Mouse (Mus musculus) left cerebral cortex, postnatal 36 days (tissue): ENCODE data around the gene Kcnq4. TPM values are rescaled to one million over a fixed set of nuclear protein-coding genes. Genes with fewer than 3 reads are reported as not detected.

Experiments
- DNase-seq, 2 experiments: peaks; one replicate each; pipeline ENCODE4 v3.0.0; 2021 to 2022; ENCODE audit warnings: low spot score in 2 of 2, mixed read lengths in 1 of 2
- intact Hi-C: fragments of 180-260 bp; cut with DNase I; formaldehyde crosslinking; loops from one replicate; pipeline ENCODE4 v1.15.1; 2025
- total RNA-seq, 2 experiments: library from RNA; stranded (reverse); gene quantifications; 2 replicates each; pipeline ENCODE4 v1.2.3; 2021

Kcnq4 gene
- total RNA-seq, 2 experiments from 2014 or later, result 6.5 to 7.7 TPM

GRCm38 (mm10) chr4:120727842-120728241 lies 20.6 kb downstream of the Kcnq4 start:
- intact Hi-C loops, result no loop called here
- DNase-seq, result no peak

- no peak for DNase-seq
- intact Hi-C loops, result no loop called here
Observed at GRCm38 (mm10) chr4:120726174-120726573, 22.2 kb downstream of the Kcnq4 start.

- DNase-seq, result no peak
- intact Hi-C loops, result no loop called here
Observed at GRCm38 (mm10) chr4:120725516-120726090, 22.8 kb downstream of the Kcnq4 start.

DNA sequence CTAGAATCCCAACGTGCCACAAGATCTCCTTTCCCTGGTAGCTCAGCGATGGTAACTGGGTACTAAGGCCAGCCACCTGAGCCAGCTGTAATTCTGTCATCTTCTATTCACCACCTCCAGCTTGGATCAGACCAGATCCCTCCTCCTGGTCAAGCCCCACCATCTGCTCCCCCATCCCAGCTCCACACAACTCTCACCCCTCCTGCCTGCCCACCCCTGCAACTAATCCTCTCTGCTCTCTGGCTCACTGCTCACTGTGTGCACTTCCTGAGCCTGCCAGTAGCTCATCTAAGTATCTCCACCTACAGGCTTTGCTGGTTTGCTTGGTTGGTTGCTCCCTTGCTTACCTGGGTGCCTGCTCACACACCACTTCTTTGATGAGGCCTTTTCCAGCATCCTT lies 26.8 kb downstream of the Kcnq4 start:
- no peak for DNase-seq
- intact Hi-C loops, result no loop called here

- intact Hi-C loops, result no loop called here
- DNase-seq, result no peak
Observed at GRCm38 (mm10) chr4:120719152-120719551, 29.3 kb downstream of the Kcnq4 start.

GRCm38 (mm10) chr4:120717591-120717990 lies 30.8 kb downstream of the Kcnq4 start:
- DNase-seq, result peak; percentile 54 to 66
- intact Hi-C loops, result no loop called here

DNA sequence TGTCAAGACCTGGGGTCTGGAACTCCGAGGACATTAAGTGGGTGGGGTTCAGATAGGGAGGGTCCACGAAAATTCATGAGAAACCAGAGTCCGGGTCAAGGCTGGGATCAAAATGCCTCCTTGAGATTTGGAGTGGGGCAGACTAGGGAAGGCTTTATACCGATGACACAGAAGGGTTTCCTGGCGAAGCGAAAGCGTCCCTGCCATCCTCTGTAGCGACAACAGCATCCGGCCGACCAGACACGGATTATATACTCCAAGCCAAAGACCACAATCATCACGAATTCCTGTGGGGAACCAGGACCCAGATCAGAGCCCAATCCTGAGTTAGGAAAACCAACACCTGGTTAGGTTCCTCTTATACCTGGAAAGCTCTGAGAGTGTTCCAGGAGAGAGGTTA lies 31.6 kb downstream of the Kcnq4 start:
- intact Hi-C loops, result no loop called here
- DNase-seq, result no peak

GRCm38 (mm10) chr4:120716141-120716571 lies 32.3 kb downstream of the Kcnq4 start:
- intact Hi-C loops, result no loop called here
- peak in 1 of 2 experiments; percentile 12 for DNase-seq

GRCm38 (mm10) chr4:120713856-120714497 lies 34.4 kb downstream of the Kcnq4 start:
- DNase-seq, result no peak
- intact Hi-C loops, result no loop called here

GRCm38 (mm10) chr4:120713021-120713420 lies 35.4 kb downstream of the Kcnq4 start:
- intact Hi-C loops, result no loop called here
- no peak for DNase-seq

DNA sequence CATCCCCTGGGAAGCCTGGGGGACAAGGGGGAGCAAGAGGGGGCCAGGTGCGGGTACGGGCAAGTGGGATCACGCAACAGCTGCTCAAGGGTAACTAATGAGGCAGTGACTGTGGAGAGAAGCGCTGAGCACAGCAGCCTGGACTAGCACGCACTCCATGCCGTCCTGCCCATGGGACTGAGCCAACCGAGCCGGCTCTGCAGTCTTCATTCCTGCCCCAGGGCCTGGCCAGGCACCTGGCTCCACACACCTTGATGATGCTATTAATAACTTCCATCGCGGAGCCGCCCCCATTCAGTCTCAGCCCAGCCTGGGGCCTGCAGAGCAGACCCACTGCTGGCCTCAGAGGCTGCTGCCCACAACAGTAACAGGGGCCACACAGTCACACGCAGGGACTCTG lies 36.2 kb downstream of the Kcnq4 start:
- DNase-seq, result no peak
- intact Hi-C loops, result no loop called here

DNA sequence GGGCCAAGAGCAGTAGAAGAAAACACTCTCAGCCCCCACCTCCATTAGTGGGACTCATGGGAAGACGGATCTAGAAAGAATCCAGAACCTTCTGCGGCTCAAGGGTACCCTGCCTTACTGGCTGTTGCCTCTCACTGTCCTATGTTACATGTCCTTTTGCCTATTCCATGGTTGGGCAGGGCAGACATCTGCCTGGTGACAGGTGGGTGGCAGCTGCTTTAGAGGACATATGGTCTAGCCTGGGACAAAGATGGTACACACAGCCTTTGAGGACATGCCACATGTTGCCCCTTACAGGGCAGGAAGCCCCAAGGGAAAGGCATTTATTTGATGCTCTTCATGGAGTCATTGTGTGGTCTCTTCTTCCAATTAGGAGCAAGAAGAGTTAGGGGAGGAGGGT lies 45.9 kb downstream of the Kcnq4 start:
- no peak for DNase-seq
- intact Hi-C loops, result no loop called here

DNA sequence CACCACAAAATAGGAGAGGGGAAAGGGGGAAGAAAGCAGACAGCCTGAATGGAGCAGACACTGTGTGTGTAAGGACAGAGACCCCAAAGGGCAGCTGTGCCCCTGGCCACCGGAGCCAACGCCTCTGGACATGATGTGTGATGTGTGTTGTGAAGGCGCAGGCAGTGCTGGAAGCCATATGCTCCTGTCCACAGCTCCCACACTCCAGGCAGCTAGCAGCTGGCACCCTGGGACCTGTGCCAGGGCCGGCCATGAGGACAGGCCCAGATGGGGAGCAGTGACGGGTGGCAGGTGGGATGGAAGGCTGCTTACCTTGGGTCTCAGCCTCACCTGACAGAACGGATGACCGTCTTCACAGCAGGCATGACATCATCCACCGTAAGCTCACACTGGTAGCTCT lies 46.4 kb downstream of the Kcnq4 start:
- intact Hi-C loops, result no loop called here
- peak; percentile 65 to 73 for DNase-seq

GRCm38 (mm10) chr4:120701180-120701579 lies 47.2 kb downstream of the Kcnq4 start:
- DNase-seq, result no peak
- intact Hi-C loops, result no loop called here

DNA sequence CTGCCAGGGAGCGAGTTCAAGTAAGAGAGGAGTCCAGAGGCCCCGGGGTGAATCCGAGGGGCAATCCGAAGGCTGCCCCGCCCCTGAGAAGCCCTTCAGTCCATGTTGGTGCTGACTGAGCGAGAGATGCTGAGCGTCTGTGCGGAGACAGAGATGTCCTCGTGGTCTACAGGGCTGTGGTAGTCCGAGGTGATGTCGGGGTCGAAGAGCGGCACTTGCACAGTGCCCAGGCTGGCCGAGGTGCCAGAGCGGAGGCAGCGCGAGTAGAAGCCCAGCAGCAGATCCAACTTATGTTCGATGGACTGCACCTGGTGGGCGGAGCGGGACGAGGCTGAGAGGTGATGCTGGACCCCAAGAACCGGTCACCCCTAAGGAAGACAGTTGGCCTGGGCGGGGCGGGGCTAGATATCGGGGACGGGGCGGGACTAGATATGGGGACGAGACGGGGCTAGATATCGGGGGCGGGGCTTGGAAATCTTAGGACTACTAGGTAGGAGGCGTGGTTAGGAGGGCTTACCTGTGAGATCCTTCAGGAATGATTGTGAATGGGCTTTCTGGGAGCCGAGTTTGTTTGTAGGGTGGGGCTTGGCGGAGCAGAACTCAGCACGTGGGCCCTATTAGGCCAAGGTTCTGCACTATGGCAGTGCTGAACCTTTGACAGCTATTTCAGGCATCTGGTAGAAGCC lies 50.5 kb downstream of the Kcnq4 start:
- intact Hi-C loops, result loop anchor here (10.0 kb wide), 1 partner anchor 217 kb away; no protein-coding TSS in a partner anchor
- DNase-seq, result no peak

GRCm38 (mm10) chr4:120697353-120697752 lies 51.1 kb downstream of the Kcnq4 start:
- intact Hi-C loops, result loop anchor here (10.0 kb wide), 1 partner anchor 217 kb away; no protein-coding TSS in a partner anchor
- DNase-seq, result no peak

GRCm38 (mm10) chr4:120692717-120693116 lies 55.7 kb downstream of the Kcnq4 start:
- DNase-seq, result peak; percentile 34 to 46
- intact Hi-C loops, result loop anchor here (10.0 kb wide), 1 partner anchor 222 kb away; no protein-coding TSS in a partner anchor

DNA sequence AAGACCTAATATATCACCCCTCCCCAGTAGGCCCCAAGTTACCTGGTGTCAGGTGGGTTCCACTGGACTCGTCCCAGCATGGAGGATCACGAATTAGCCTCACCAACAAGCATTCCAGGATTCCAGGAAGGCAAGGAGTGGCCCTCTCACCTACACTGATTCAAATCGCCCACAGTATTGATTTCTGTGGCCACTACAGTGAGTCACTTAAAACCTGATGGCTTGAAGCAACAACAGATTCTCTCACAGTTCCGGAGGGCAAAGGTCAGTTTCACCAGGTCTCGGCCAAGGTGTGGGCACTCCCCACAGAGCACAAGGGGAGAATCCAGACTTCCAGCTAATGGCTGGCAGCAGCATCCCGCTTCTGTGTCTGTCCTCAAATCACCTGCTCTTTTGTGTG lies 59.1 kb downstream of the Kcnq4 start:
- DNase-seq, result no peak
- intact Hi-C loops, result no loop called here

DNA sequence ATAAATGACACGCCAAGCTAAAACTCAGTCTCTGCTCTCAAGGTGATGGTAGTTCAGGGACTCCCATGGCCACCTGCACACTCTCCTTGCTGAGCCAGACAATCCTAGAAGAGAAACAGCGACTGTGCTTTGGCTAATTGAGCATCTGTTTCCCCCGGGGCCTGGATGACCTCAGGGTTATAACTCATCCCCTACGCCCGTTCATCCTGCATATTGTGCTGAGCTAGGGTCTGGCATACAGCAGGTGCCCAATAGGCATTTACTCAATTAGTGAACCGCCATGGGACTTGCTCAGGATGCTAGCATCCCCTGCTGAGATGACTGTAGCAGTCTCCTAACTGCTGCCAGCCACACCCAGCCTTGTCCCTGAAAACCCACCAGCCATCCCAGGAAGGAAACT lies 61.1 kb downstream of the Kcnq4 start:
- intact Hi-C loops, result no loop called here
- no peak for DNase-seq

DNA sequence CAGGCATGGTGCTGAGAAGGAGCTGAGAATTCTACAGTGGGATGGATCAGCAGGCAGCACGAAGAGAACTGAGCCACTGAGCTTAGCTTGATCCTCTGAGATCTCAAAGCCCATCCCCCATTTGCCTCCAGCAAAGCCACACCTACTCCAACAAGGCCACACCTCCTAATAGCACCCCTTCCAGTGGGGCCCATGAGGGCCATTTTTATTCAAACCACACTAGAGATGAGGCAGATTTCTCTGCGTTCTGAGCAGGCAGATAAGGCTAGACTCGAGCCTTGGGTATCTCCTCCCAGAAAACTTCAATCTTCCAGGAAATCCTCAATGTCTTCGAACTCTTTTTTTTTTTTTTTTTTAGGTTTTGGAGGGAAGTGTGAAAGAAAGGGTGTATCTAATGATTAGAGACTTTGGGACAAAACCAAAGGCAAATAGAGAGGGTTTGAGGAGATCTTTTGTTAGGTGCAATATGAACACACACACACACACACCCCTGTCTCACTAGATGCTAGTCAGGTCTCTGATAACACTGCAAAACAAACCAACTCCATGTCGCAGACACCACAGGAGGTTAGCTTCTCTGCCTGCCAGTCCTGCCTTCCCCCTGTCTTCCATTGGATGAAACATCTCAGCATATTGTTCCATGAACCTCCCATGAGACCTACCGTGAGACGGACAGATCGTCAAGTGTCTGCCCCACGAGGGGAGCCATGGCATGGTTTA lies 65.0 kb downstream of the Kcnq4 start:
- DNase-seq, result no peak
- intact Hi-C loops, result loop anchor here (5.0 kb wide), 1 partner anchor 74 kb away; no protein-coding TSS in a partner anchor
